Mouse (Mus musculus): ENCODE results near the gene Gnaz.

Gene Gnaz

GRCm38 (mm10) chr10:75062621-75063020, 95.6 kb downstream of the Gnaz start:
- no peak for DNase-seq (ENCODE audit: low spot score)

- DNase-seq (ENCODE audit: low spot score), result no peak
Observed at GRCm38 (mm10) chr10:75063301-75063965, 96.5 kb downstream of the Gnaz start.

GRCm38 (mm10) chr10:75065691-75066090, 98.7 kb downstream of the Gnaz start:
- DNase-seq (ENCODE audit: low spot score), result no peak
